Mouse (Mus musculus): ENCODE data around the gene Zmiz1. TPM values are rescaled to one million over a fixed set of nuclear protein-coding genes. Genes with fewer than 3 reads are reported as not detected.

The Zmiz1 gene
- total and polyA plus RNA-seq, 3 experiments = 3.7 to 45.8 (median 11.1) TPM

DNA sequence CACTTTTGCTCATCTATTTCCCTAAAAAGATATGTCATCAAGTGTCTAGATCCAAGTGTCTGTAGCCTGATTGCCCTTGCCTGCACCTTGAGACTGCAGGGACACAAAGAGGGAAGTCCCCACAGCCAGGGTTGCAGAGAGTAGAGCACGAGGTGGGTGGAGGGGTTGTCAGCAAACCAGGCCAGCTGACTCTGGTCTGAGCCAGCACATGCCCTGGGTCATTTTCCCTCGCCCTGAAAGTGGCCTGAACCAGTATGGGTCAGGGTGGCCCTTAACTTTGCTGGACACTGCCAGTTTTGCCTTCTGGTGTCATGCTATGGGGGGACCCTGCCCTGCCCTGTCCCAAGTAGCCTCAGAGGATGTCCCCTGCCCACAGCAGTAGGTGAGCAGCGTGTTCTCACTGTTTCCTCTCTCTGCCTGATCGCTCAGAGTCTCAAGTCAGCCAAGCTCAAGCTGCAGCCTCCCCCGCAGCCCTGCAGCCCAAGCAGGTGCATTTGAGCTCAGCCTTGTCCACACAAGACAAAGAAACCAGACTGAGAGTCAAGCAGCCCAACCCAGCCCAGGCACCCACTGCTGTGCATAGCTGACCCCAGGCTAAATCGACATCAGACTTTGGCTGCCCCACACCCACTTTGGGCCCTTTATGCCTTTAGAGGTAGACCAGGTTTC, 14.1 kb downstream of the Zmiz1 start:
- Histone ChIP-seq H3K9ac (ENCODE audit: insufficient read depth, low read depth) (no peak overlapping the region; the same call in 1 of the 2 replicates), H3K4me1 (ENCODE audit: control insufficient read depth in 1 of 2, insufficient read depth in 2 of 2) (peaks cover 75 to 98% of the 10 kb centered on the region in 2 experiments), H3K79me2 (replicated peaks; ENCODE audit: control insufficient read depth, extremely low read depth, insufficient read depth, poor library complexity, severe bottlenecking) (peaks cover 58% of the 10 kb centered on the region), H3K27me3 (replicated peaks) (no peaks in the 10 kb centered on the region), H3K27ac (ENCODE audit: insufficient read depth, low read depth) (peak overlapping the region; percentile 92), H3K4me3 (replicated peaks in 1 of 3; ENCODE audit: low read depth in 2 of 3, low read length in 2 of 3, poor library complexity in 1 of 3) (no peak overlapping the region), H3K4me2 (ENCODE audit: insufficient read depth, low read depth, poor library complexity, severe bottlenecking) (peak overlapping the region; percentile 8; the same call in 1 of the 2 replicates), H3K36me3 (replicated peaks in 1 of 2; ENCODE audit: control insufficient read depth in 1 of 2, insufficient read depth in 1 of 2, low read length in 1 of 2) (peaks cover 0 to 13% of the 10 kb centered on the region in 2 experiments), H3K9me3 (replicated peaks; ENCODE audit: low read length) (no peaks in the 10 kb centered on the region)
- dilution Hi-C loops (cut with MboI; ENCODE audit: extremely low pct_ligation_motif_present, extremely low pct_unique_long_range_greater_than_20kb, low sequenced_read_pairs) = no loop called here
- in situ Hi-C loops (cut with MboI; ENCODE audit: low pct_ligation_motif_present, low pct_unique_long_range_greater_than_20kb, low sequenced_read_pairs) = loop anchor here (10.0 to 25.0 kb wide), 2 partner anchors 358 to 986 kb away; partner anchors contain the start of genes Polr3a and Rps24
- peak; percentile 82 for DNase-seq (ENCODE audit: extremely low read depth)
- TF ChIP-seq USF1 (IDR thresholded peaks at IDR 0.05; ENCODE audit: low read depth, low read length) (0 out of 2 replicates have a peak, but pooled peaks have one; percentile 17), BHLHE40 (IDR thresholded peaks at IDR 0.05; ENCODE audit: low read depth, low read length) (peak; percentile 71), SMC3 (IDR thresholded peaks at IDR 0.05; ENCODE audit: low read depth, low read length) (no peak; the same call in 1 of the 2 replicates), USF2 (conservative IDR thresholded peaks at IDR 0.05; ENCODE audit: low read depth, low read length) (no peak), SIN3A (IDR thresholded peaks at IDR 0.05; ENCODE audit: low read length) (peak; percentile 70), CHD2 (IDR thresholded peaks at IDR 0.05; ENCODE audit: low read length) (no peak; the same call in 1 of the 2 replicates), NELFE (IDR thresholded peaks at IDR 0.05; ENCODE audit: low read depth, low read length) (0 out of 2 replicates have a peak, but pooled peaks have one; percentile 19), EP300 (IDR thresholded peaks at IDR 0.05; ENCODE audit: low read length) (peak; percentile 47; the same call in 1 of the 2 replicates), CHD1 (IDR thresholded peaks at IDR 0.05; ENCODE audit: low read depth, low read length) (peak; percentile 54; the same call in 1 of the 2 replicates), MAX (IDR thresholded peaks at IDR 0.05; ENCODE audit: low read length) (peak; percentile 88; the same call in 1 of the 2 replicates), MYC (IDR thresholded peaks at IDR 0.05; ENCODE audit: low read depth, low read length) (peak; percentile 91), MEF2A (IDR thresholded peaks at IDR 0.05; ENCODE audit: borderline replicate concordance, low read depth, low read length) (0 out of 2 replicates have a peak, but pooled peaks have one; percentile 10), ZC3H11A (IDR thresholded peaks at IDR 0.05; ENCODE audit: low read depth, low read length) (no peak), TCF12 (IDR thresholded peaks at IDR 0.05; ENCODE audit: low read depth, low read length) (peak; percentile 61; the same call in 1 of the 2 replicates), UBTF (IDR thresholded peaks at IDR 0.05; ENCODE audit: low read depth, low read length) (no peak), MAZ (IDR thresholded peaks at IDR 0.05; ENCODE audit: low read depth, low read length) (peak; percentile 24; the same call in 1 of the 2 replicates), JUN (IDR thresholded peaks at IDR 0.05; ENCODE audit: insufficient read depth, low read depth, low read length) (no peak), ETS1 (conservative IDR thresholded peaks at IDR 0.05; ENCODE audit: low read depth, low read length) (peak; percentile 71), ZMIZ1 (IDR thresholded peaks at IDR 0.05; ENCODE audit: low read depth, low read length) (no peak), MXI1 (IDR thresholded peaks at IDR 0.05; ENCODE audit: low read depth, low read length) (peak; percentile 85), CTCF (conservative IDR thresholded peaks at IDR 0.05 in 1 of 2, IDR thresholded peaks at IDR 0.05 in 1 of 2; ENCODE audit: low read depth in 2 of 2, low read length in 2 of 2) (no peak), POLR2AphosphoS2 (IDR thresholded peaks at IDR 0.05; ENCODE audit: low read depth, low read length) (no peak), KAT2A (IDR thresholded peaks at IDR 0.05; ENCODE audit: insufficient replicate concordance, low read length) (no peak), RCOR1 (conservative IDR thresholded peaks at IDR 0.05; ENCODE audit: low read depth, low read length) (0 out of 2 replicates have a peak, but pooled peaks have one; percentile 15), IRF4 (IDR thresholded peaks at IDR 0.05; ENCODE audit: low read depth, low read length) (peak; percentile 43; the same call in 1 of the 2 replicates)

Measured in CH12.LX (cell line).